Mouse (Mus musculus): ENCODE measurements around the gene Trmt61a. TPM values are rescaled to one million over a fixed set of nuclear protein-coding genes. Genes with fewer than 3 reads are reported as not detected.

Trmt61a gene
- polyA plus RNA-seq, 1 experiment from 2014 or later, result 5.7 TPM

DNA sequence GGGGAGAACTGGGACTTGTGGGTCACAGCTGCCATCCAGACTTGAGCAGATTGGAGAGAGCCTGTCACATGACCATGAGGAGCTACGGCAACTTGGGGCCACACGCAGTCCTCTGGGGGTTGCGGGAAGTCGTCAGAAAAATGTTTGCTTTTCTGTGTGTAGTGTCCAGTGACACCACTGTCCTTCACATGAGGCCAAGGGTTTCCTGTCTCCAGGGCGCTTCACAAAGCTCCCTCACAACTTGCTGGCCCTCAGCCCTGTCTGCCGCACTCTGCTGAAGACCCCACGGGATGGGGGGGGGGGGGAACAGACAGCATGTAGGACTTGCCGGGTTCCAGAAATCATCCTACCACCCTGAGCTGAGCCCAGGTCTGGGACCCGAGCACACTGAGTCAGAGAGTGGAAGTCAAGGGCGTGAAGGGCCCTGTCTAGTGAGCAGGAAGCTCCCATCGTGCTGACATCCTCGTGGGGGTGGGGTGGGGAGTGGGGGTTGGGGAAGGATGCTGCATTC is 16.4 kb downstream of the Trmt61a start:
- Histone ChIP-seq H3K27ac (ENCODE audit: low read depth) (peak overlapping the region; percentile 75), H3K4me3 (ENCODE audit: low read depth, low read length) (no peak overlapping the region), H3K9ac (replicated peaks) (0 out of 2 replicates have a peak overlapping the region, but pooled peaks have one; percentile 7), H3K4me1 (ENCODE audit: insufficient read depth) (peaks cover 21% of the 10 kb centered on the region), H3K27me3 (ENCODE audit: insufficient read depth, low read length) (no peaks in the 10 kb centered on the region), H3K4me2 (ENCODE audit: low read depth, low read length) (peak overlapping the region; percentile 2; the same call in 1 of the 2 replicates), H3K36me3 (replicated peaks; ENCODE audit: insufficient read depth, low read length) (no peaks in the 10 kb centered on the region), H3K9me3 (ENCODE audit: low read length) (no peaks in the 10 kb centered on the region)
- WGBS (ENCODE audit: insufficient replicate concordance), result 19% methylated on average over 12 of the region's 12 CpGs
- ATAC-seq, result peak; percentile 47
- no peak for TF ChIP-seq EP300 (IDR thresholded peaks at IDR 0.05; ENCODE audit: low read depth)
- no peak for TF ChIP-seq CTCF (IDR thresholded peaks at IDR 0.05; ENCODE audit: low read depth)
- DNase-seq, result no peak

DNA sequence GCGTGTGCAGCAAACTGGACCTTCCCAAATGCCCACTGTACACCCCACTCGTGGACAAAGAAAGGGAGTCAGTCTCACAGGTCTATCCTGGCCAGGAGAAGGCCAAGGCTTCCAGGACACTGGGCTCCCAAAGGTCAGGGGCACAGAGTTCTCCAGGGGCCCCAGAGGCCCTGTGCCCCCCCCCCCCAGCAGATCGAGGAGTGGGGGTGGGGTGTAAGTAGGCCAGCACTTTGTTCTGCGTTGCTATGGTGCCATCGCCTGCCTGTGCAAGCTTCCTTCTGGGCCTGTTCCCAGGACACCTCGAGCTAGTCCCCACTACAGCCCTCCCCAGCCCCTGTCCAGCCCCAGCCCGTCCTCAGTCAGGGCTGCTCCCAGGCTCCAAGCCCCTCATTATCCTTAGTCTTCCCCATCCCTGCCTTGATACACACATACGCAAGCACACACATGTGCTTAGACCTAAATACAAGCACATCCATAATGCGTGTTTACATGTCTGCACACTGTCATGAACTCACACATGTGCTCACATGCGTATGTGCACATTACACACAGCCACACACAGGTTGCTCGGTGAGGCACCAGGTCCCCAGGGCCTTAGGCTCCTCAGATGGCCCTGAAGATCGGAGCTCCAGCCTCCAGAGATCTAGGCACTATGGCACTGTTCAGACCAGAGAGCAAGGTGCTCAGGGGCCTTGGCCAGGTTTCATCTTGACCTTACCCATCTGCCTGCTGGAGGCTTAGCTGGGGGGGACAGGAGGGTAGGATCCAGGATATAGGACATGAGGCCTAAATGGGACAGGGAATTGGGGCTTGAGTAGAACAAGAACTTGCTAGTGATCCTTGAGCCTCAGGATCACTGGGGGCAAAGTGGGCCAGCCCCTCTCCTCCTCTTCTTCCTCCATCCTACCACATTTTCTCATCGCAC is 17.2 kb downstream of the Trmt61a start:
- WGBS (ENCODE audit: insufficient replicate concordance), result 62% methylated on average over 13 of the region's 13 CpGs
- DNase-seq, result no peak

GRCm38 (mm10) chr12:111696239-111696638 is 18.3 kb downstream of the Trmt61a start:
- Histone ChIP-seq H3K4me3 (ENCODE audit: low read depth, low read length) (no peak overlapping the region), H3K4me2 (ENCODE audit: low read depth, low read length) (no peak overlapping the region), H3K36me3 (replicated peaks; ENCODE audit: insufficient read depth, low read length) (no peaks in the 10 kb centered on the region), H3K9ac (replicated peaks) (no peak overlapping the region), H3K27ac (ENCODE audit: low read depth) (no peak overlapping the region), H3K4me1 (ENCODE audit: insufficient read depth) (peaks cover 18% of the 10 kb centered on the region), H3K27me3 (ENCODE audit: insufficient read depth, low read length) (no peaks in the 10 kb centered on the region), H3K9me3 (ENCODE audit: low read length) (no peaks in the 10 kb centered on the region)
- TF ChIP-seq CTCF (IDR thresholded peaks at IDR 0.05; ENCODE audit: low read depth) (peak; percentile 85), EP300 (IDR thresholded peaks at IDR 0.05; ENCODE audit: low read depth) (no peak)
- DNase-seq (peak; percentile 79), ATAC-seq (peak; percentile 37)
- 29% methylated on average over 6 of the region's 6 CpGs for WGBS (ENCODE audit: insufficient replicate concordance)

More for the DNA sequence above, 17.2 kb downstream of the Trmt61a start:
- Histone ChIP-seq H3K27ac (ENCODE audit: low read depth) (0 out of 2 replicates have a peak overlapping the region, but pooled peaks have one; percentile 75), H3K4me1 (ENCODE audit: insufficient read depth) (peaks cover 18% of the 10 kb centered on the region), H3K9me3 (ENCODE audit: low read length) (no peaks in the 10 kb centered on the region), H3K9ac (replicated peaks) (no peak overlapping the region), H3K4me3 (ENCODE audit: low read depth, low read length) (no peak overlapping the region), H3K27me3 (ENCODE audit: insufficient read depth, low read length) (no peaks in the 10 kb centered on the region), H3K4me2 (ENCODE audit: low read depth, low read length) (no peak overlapping the region), H3K36me3 (replicated peaks; ENCODE audit: insufficient read depth, low read length) (no peaks in the 10 kb centered on the region)
- TF ChIP-seq CTCF (IDR thresholded peaks at IDR 0.05; ENCODE audit: low read depth) (no peak), EP300 (IDR thresholded peaks at IDR 0.05; ENCODE audit: low read depth) (no peak)
- no peak for ATAC-seq

DNA sequence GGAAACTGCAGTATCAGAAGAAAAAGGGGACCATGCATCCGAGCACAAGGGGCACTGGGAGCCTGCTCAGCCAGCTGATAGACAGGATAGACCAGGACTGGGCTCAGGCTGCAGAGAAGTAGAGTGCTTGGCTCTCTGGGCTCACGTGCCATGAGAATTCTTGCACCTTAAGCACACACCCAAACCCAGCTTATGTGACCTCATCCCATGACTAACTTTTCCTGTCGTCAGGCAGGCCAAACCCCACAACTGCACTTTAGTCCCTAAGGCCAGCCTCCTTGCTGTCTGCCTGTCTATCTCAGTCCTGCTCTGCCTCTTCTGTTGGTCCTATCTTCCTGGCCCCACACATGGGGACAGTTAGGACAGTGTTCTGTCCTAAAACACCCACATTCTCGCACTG is 19.8 kb downstream of the Trmt61a start:
- no peaks in the 10 kb centered on the region for H3K9me3 ChIP-seq (ENCODE audit: low read length)
- no peak for ATAC-seq
- WGBS (ENCODE audit: insufficient replicate concordance), result 64% methylated on average over 4 of the region's 4 CpGs

GRCm38 (mm10) chr12:111698346-111698913 is 20.5 kb downstream of the Trmt61a start:
- DNase-seq (no peak), ATAC-seq (no peak)
- H3K27me3 ChIP-seq (ENCODE audit: insufficient read depth, low read length), result no peaks in the 10 kb centered on the region
- H3K9me3 ChIP-seq (ENCODE audit: low read length), result no peaks in the 10 kb centered on the region
- 78% methylated on average over 6 of the region's 6 CpGs for WGBS (ENCODE audit: insufficient replicate concordance)
- H3K9ac ChIP-seq (replicated peaks), result no peak overlapping the region
- no peak overlapping the region for H3K4me3 ChIP-seq (ENCODE audit: low read depth, low read length)
- no peak overlapping the region for H3K4me2 ChIP-seq (ENCODE audit: low read depth, low read length)
- H3K27ac ChIP-seq (ENCODE audit: low read depth), result no peak overlapping the region
- no peak for TF ChIP-seq CTCF (IDR thresholded peaks at IDR 0.05; ENCODE audit: low read depth)
- no peak for TF ChIP-seq EP300 (IDR thresholded peaks at IDR 0.05; ENCODE audit: low read depth)
- H3K4me1 ChIP-seq (ENCODE audit: insufficient read depth), result peaks cover 11% of the 10 kb centered on the region
- no peaks in the 10 kb centered on the region for H3K36me3 ChIP-seq (replicated peaks; ENCODE audit: insufficient read depth, low read length)

More for the DNA sequence above, 19.8 kb downstream of the Trmt61a start:
- Histone ChIP-seq H3K4me1 (ENCODE audit: insufficient read depth) (peaks cover 18% of the 10 kb centered on the region), H3K4me2 (ENCODE audit: low read depth, low read length) (no peak overlapping the region), H3K4me3 (ENCODE audit: low read depth, low read length) (no peak overlapping the region), H3K9ac (replicated peaks) (no peak overlapping the region), H3K36me3 (replicated peaks; ENCODE audit: insufficient read depth, low read length) (no peaks in the 10 kb centered on the region), H3K27ac (ENCODE audit: low read depth) (no peak overlapping the region), H3K27me3 (ENCODE audit: insufficient read depth, low read length) (no peaks in the 10 kb centered on the region)
- DNase-seq, result no peak
- TF ChIP-seq EP300 (IDR thresholded peaks at IDR 0.05; ENCODE audit: low read depth) (no peak), CTCF (IDR thresholded peaks at IDR 0.05; ENCODE audit: low read depth) (no peak)

GRCm38 (mm10) chr12:111699542-111699941 is 21.6 kb downstream of the Trmt61a start:
- Histone ChIP-seq H3K27me3 (ENCODE audit: insufficient read depth, low read length) (no peaks in the 10 kb centered on the region), H3K4me2 (ENCODE audit: low read depth, low read length) (no peak overlapping the region), H3K9me3 (ENCODE audit: low read length) (no peaks in the 10 kb centered on the region), H3K9ac (replicated peaks) (no peak overlapping the region), H3K27ac (ENCODE audit: low read depth) (no peak overlapping the region), H3K36me3 (replicated peaks; ENCODE audit: insufficient read depth, low read length) (no peaks in the 10 kb centered on the region), H3K4me1 (ENCODE audit: insufficient read depth) (peaks cover under 1% of the 10 kb centered on the region), H3K4me3 (ENCODE audit: low read depth, low read length) (no peak overlapping the region)
- 76% methylated on average over 4 of the region's 4 CpGs for WGBS (ENCODE audit: insufficient replicate concordance)
- DNase-seq, result no peak
- TF ChIP-seq EP300 (IDR thresholded peaks at IDR 0.05; ENCODE audit: low read depth), result no peak
- no peak for ATAC-seq

Measured in liver, postnatal 0 days (tissue).